Mouse (Mus musculus) embryonic facial prominence, embryonic 12.5 days (tissue): Measurements from ENCODE around the gene Epb41l2. TPM values are rescaled to one million over a fixed set of nuclear protein-coding genes. Genes with fewer than 3 reads are reported as not detected.
A peak's percentile ranks its signal among the peaks of the same experiment; 100 is the strongest.

ENCODE experiments used
- ATAC-seq: fragments of 200-750 bp; cut with Nextera tagmentation; 2 replicates; pipeline ENCODE4 v1.8.0; 2017; ENCODE audit not compliant: insufficient number of reproducible peaks, insufficient read depth, low FRiP score, low TSS enrichment
- H3K27ac ChIP-seq: fragments of 300-500 bp; sonication (generic); 2 replicates; pipeline ENCODE4 v1.5.1; 2016; ENCODE audit warnings: mild to moderate bottlenecking
- H3K27me3 ChIP-seq: fragments of 300-500 bp; sonication (generic); 2 replicates; pipeline ENCODE4 v1.6.1; 2016; ENCODE audit warnings: mild to moderate bottlenecking, moderate library complexity
- H3K36me3 ChIP-seq: fragments of 300-500 bp; sonication (generic); 2 replicates; pipeline ENCODE4 v1.6.1; 2016; ENCODE audit warnings: mild to moderate bottlenecking
- H3K4me1 ChIP-seq: fragments of 300-500 bp; sonication (generic); 2 replicates; pipeline ENCODE4 v1.6.1; 2016
- H3K4me2 ChIP-seq: fragments of 300-500 bp; sonication (generic); replicated peaks from 2 replicates; pipeline ENCODE4 v1.6.1; 2016; ENCODE audit warnings: mild to moderate bottlenecking, moderate library complexity
- H3K4me3 ChIP-seq: fragments of 300-500 bp; sonication (generic); 2 replicates; pipeline ENCODE4 v1.5.1; 2016; ENCODE audit warnings: mild to moderate bottlenecking
- H3K9ac ChIP-seq: fragments of 300-500 bp; sonication (generic); 2 replicates; pipeline ENCODE4 v1.6.1; 2016; ENCODE audit warnings: mild to moderate bottlenecking, moderate library complexity
- H3K9me3 ChIP-seq: fragments of 300-500 bp; sonication (generic); 2 replicates; pipeline ENCODE4 v1.6.1; 2016; ENCODE audit warnings: mild to moderate bottlenecking, moderate library complexity
- WGBS: fragments of 180-500 bp; shearing (Covaris S2); methylation state at CpG from one replicate; pipeline ENCODE4 v1.1.7; 2016; 5-methylcytosine and 5-hydroxymethylcytosine counted together
- polyA plus RNA-seq: library from polyadenylated mRNA; unstranded; fragments of >200 nt; fragmentation: Nextera tagmentation; extraction: Ambion mirVana; gene quantifications from 2 replicates; pipeline ENCODE4 v1.2.1, GENCODE M21; 2016

Gene Epb41l2
- polyA plus RNA-seq, 1 experiment from 2014 or later, result 96.7 TPM

DNA sequence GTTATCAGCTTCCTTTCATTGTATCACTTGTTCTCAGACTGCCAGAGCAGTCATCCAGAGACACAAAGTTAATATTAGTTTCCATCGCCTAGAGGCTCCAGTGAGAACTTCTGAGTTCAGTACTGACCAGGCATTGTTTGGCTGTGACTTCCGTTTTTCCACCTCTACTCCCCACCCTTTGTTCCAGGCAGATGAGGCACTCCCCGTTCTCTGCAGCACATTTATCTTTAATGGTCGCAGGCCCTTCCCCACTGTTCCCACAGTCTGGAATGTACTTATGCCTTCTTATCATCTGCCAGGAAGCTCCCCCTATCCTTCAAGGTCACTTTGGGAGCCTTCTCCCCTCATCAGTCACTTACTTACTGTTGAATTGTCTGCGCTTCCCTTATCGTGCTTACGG is 67.9 kb downstream of the Epb41l2 start:
- 59% methylated on average over 7 of the region's 7 CpGs for WGBS

DNA sequence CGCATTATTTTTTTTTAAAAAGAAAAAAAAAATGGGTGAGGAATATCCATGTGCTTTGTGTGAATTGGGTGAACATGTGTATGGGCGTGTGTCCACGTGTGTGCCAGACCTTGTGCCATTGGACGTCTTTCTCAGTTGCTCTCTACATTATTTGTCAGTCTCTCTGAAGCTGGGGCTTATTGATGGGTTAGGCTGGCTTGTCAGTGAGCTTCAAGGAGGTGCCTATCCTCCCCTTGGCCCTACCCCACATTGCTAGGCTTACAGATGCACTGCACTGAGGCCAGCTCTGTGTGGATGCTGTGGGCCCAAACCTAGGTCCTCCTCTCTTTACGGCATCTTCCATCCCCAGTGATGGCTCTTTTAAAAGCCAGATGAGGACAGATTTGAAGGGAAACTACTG is 69.1 kb downstream of the Epb41l2 start:
- no peak overlapping the region for H3K4me2 ChIP-seq

More for the DNA sequence above, 67.9 kb downstream of the Epb41l2 start:
- H3K27ac ChIP-seq, result no peak overlapping the region
- no peak for ATAC-seq
- H3K27me3 ChIP-seq, result no peaks in the 10 kb centered on the region
- no peak overlapping the region for H3K4me2 ChIP-seq
- peaks cover 29% of the 10 kb centered on the region for H3K4me1 ChIP-seq
- no peak overlapping the region for H3K9ac ChIP-seq
- no peak overlapping the region for H3K4me3 ChIP-seq
- H3K9me3 ChIP-seq, result no peaks in the 10 kb centered on the region
- no peaks in the 10 kb centered on the region for H3K36me3 ChIP-seq

DNA sequence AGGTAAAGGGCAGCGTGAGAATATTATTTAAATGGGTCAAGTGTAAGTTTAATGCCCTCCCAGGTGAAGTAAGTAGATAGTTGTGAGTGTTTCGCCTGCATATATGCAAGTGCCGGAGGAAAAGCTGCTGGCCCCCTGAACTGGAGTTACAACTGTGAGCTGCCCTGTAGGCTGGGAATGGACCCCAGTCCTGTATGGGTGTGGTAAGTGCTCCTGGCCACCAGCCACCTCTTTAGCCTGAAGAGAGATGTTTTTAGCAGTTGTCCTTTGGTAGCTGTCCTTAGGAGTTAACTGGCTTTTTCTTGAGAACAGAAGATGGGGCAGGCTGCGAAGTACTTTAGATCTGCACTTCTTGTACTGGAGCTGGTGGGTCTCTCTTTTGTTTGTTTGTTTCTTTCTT is 69.7 kb downstream of the Epb41l2 start:
- H3K9ac ChIP-seq, result no peak overlapping the region
- no peak overlapping the region for H3K4me3 ChIP-seq
- no peak overlapping the region for H3K4me2 ChIP-seq
- no peak for ATAC-seq
- H3K9me3 ChIP-seq, result no peaks in the 10 kb centered on the region
- no peaks in the 10 kb centered on the region for H3K27me3 ChIP-seq
- H3K27ac ChIP-seq, result no peak overlapping the region
- WGBS, result 91% methylated on average over 4 of the region's 4 CpGs
- H3K36me3 ChIP-seq, result no peaks in the 10 kb centered on the region
- H3K4me1 ChIP-seq, result peaks cover 40% of the 10 kb centered on the region

More for the DNA sequence above, 69.1 kb downstream of the Epb41l2 start:
- H3K27ac ChIP-seq, result no peak overlapping the region
- H3K27me3 ChIP-seq, result no peaks in the 10 kb centered on the region
- 91% methylated on average over 5 of the region's 5 CpGs for WGBS
- H3K9ac ChIP-seq, result no peak overlapping the region
- no peaks in the 10 kb centered on the region for H3K9me3 ChIP-seq
- no peaks in the 10 kb centered on the region for H3K36me3 ChIP-seq
- no peak for ATAC-seq
- no peak overlapping the region for H3K4me3 ChIP-seq
- H3K4me1 ChIP-seq, result peaks cover 37% of the 10 kb centered on the region

DNA sequence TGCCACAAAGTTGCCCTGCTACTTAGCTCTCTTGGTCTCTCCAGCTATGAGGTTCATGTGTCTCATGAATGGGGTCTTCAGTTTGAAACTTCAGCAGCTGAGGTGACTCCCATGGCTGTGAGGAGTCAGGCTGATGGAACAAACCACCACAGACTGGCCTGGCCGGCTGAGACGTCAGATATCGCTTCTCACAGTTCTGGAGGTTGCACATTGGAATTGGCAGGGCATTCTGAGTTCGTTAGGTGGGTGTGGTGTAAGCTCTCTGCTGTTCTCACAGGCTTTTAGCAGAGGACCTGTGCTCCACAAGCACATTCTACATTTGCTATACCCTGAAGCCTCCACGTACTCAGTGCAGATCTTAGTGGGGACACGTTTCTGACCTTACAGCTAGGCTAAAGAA is 71.3 kb downstream of the Epb41l2 start:
- Histone ChIP-seq H3K4me1 (peaks cover 44% of the 10 kb centered on the region), H3K27me3 (no peaks in the 10 kb centered on the region), H3K9me3 (no peaks in the 10 kb centered on the region), H3K9ac (no peak overlapping the region), H3K4me3 (no peak overlapping the region), H3K36me3 (no peaks in the 10 kb centered on the region), H3K27ac (0 out of 2 replicates have a peak overlapping the region, but pooled peaks have one; percentile 46), H3K4me2 (no peak overlapping the region)
- WGBS, result 27% methylated on average over 6 of the region's 6 CpGs
- ATAC-seq, result no peak

DNA sequence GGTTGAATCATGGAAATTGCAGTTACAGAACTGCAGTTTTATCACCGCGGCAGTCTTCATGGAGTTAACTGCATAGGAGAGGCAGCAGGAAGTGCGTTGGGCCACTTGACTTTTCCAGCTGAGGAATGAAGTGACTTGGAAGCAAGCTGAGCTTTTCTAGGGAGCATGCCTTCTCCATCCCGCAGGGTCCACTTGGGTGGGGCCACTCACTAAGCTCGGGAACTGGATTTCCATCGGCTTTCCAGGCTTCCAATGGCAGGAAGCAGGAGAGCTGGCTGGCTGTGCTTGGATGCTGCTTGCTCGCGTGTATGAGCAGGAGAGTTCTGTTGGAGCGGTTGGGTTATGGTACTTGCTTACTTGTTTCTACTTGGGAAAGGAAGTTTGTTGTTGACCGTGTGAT is 72.8 kb downstream of the Epb41l2 start:
- no peak overlapping the region for H3K9ac ChIP-seq
- H3K4me3 ChIP-seq, result no peak overlapping the region
- ATAC-seq, result no peak
- 58% methylated on average over 10 of the region's 10 CpGs for WGBS
- H3K36me3 ChIP-seq, result no peaks in the 10 kb centered on the region
- no peaks in the 10 kb centered on the region for H3K9me3 ChIP-seq
- H3K4me1 ChIP-seq, result peaks cover 45% of the 10 kb centered on the region
- H3K4me2 ChIP-seq, result no peak overlapping the region
- H3K27ac ChIP-seq, result 0 out of 2 replicates have a peak overlapping the region, but pooled peaks have one; percentile 41
- no peaks in the 10 kb centered on the region for H3K27me3 ChIP-seq

DNA sequence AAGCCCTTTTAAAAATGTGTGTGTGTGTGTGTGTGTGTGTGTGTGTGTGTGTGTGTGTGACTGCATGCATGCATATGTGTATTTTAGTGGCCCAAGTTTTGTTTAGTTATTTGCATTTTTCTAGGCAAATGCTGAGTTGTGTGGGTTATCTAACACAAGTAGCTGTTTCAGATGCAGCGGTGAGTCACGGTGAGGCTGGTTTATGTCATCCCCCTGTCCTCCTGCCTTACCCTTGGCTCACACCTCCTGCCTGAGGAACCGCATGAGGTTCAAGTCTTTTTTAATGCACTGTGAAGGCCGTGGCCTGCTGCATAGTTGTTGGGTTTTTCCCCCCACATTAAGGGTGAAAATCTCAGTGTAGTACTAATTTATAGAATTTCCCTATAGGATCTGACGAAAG is 73.3 kb downstream of the Epb41l2 start:
- no peak overlapping the region for H3K9ac ChIP-seq
- no peaks in the 10 kb centered on the region for H3K36me3 ChIP-seq
- H3K9me3 ChIP-seq, result no peaks in the 10 kb centered on the region
- 63% methylated on average over 5 of the region's 5 CpGs for WGBS
- H3K4me1 ChIP-seq, result peaks cover 49% of the 10 kb centered on the region
- no peak for ATAC-seq
- no peak overlapping the region for H3K4me3 ChIP-seq
- peak overlapping the region; percentile 50; the same call in 1 of the 2 replicates for H3K27ac ChIP-seq
- no peaks in the 10 kb centered on the region for H3K27me3 ChIP-seq
- H3K4me2 ChIP-seq, result no peak overlapping the region

DNA sequence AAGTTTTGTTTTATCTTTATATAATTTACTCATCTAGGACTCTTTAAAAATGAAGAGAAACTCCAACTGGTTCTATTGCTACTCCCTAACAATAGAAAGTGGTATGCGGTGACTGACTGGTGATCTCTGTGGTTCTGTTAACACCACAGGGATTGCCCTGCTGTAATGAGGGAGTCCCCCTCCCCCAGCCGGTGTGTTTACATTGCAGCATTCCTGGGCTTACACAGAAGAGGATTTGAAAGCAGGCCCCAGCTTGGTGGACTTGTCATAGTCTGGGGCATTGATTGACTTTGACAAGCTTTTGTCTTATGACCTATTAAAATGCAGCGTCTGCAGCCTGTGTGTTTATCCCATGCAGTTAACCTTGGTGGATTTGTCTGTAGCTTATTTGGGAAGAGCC is 73.9 kb downstream of the Epb41l2 start:
- Histone ChIP-seq H3K9ac (no peak overlapping the region), H3K4me3 (no peak overlapping the region), H3K4me2 (no peak overlapping the region), H3K4me1 (peaks cover 50% of the 10 kb centered on the region), H3K9me3 (no peaks in the 10 kb centered on the region), H3K27ac (no peak overlapping the region), H3K27me3 (no peaks in the 10 kb centered on the region), H3K36me3 (no peaks in the 10 kb centered on the region)
- peak; percentile 60; the same call in 1 of the 2 replicates for ATAC-seq
- 18% methylated on average over 3 of the region's 3 CpGs for WGBS

DNA sequence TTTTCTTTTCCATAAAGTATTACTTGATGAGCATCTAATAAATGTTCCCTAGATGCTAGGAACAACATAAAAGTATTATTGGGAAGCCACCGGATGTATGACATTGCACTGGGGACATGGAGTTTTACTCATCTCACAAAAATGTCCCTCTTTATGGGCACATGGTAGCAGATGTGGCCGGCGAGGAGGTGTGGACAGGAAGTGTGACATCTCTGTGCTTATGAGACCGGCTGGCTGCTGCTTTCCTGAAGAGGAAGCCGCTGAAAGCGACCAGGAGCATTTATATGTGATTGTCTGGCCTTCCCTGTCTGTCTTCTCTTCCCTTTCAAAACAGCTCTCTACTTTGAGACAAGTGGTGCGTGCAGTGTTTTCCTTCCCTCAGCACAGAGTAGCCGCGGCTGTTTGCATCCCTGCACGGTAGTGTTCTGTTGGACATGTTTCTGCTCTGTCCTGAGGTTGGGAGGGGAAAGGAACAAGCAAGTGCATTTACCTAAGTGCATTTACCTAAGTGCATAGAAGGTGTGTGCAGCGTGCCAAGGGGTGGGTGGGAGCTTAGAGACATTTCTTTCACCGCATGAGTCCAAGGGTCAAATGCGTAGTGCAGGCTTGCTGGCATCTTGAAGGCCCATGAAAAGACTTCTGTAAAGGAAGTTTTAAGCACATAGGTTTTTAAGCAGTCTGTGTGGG is 74.9 kb downstream of the Epb41l2 start:
- Histone ChIP-seq H3K4me2 (no peak overlapping the region), H3K4me3 (no peak overlapping the region), H3K36me3 (no peaks in the 10 kb centered on the region), H3K27ac (peak overlapping the region; percentile 60; the same call in 1 of the 2 replicates), H3K9ac (no peak overlapping the region), H3K27me3 (no peaks in the 10 kb centered on the region), H3K9me3 (no peaks in the 10 kb centered on the region), H3K4me1 (peaks cover 47% of the 10 kb centered on the region)
- no peak for ATAC-seq
- 58% methylated on average over 13 of the region's 13 CpGs for WGBS

DNA sequence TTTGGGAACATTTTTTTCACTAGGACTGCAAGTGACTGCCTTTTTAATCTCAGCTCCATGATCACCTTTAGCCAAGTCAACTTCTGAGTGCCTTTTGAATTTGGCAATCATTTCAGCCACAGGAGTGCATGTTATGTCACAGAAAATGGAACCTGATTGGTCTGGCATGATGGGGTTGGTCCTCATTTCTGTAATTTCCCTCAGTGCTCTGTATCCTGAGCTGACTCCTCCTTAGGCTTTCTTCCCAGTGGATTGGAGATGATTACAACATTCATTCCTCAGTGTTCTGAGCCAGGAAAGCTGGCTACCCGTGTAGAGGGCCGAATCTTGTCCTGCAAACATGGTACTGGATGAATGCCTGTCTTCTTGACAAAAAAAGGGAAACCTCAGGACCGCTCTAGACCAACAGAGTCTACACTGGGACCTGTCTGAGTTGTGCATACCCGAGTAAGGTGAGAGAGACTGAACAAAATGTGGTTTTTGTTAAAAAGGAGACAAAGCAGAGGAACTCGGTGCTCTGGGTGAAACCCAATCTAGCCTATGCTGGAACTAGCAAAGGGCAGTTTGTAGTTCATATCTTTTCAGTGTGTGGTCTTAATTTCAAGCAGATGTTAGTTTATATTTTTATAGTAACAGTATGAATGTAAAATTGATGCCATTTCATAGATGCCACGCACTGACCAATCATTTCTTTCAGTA is 77.3 kb downstream of the Epb41l2 start:
- H3K27me3 ChIP-seq, result no peaks in the 10 kb centered on the region
- WGBS, result 31% methylated on average over 6 of the region's 6 CpGs
- 0 out of 2 replicates have a peak, but pooled peaks cover 3% of the 10 kb centered on the region for H3K36me3 ChIP-seq
- no peak for ATAC-seq
- H3K9ac ChIP-seq, result no peak overlapping the region
- no peaks in the 10 kb centered on the region for H3K9me3 ChIP-seq
- H3K27ac ChIP-seq, result peak overlapping the region; percentile 89
- H3K4me2 ChIP-seq, result no peak overlapping the region
- peaks cover 41% of the 10 kb centered on the region for H3K4me1 ChIP-seq
- no peak overlapping the region for H3K4me3 ChIP-seq

DNA sequence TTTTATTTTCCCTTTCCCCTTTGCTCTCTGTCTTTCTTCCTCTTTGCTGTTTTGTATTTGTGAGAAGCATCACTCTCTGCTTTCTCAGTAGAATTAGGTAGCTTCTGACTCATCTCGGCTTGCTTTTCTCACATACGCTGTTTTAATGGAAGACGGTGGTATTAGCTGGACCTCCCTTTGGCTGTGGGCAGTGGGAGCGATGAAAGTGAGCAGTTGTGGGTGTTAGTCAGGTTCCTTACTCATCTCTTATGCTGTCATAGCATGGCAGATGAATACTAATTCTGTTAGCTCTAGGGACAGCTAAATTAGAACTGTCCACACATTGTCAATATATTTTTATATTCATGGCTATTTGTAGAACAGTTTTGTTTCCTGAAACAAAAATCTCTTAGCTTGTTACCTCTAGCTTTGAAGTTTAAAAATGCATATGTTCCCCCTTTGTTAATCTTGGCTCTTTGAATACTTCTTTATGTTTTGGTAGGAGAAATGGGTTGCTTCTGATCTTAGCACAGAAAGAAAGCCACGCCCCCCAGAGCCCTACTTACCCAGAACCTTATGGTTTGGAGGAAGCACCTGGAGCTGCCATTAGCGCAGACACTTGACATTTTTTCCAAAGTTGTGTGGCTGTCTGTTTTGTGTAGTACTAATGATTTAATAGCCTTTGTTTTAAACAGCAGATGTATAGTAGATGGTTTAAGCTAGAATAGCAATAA is 78.1 kb downstream of the Epb41l2 start:
- H3K4me3 ChIP-seq, result no peak overlapping the region
- no peak overlapping the region for H3K4me2 ChIP-seq
- no peaks in the 10 kb centered on the region for H3K27me3 ChIP-seq
- no peaks in the 10 kb centered on the region for H3K9me3 ChIP-seq
- 83% methylated on average over 6 of the region's 6 CpGs for WGBS
- H3K9ac ChIP-seq, result no peak overlapping the region
- ATAC-seq, result no peak
- H3K27ac ChIP-seq, result peak overlapping the region; percentile 71
- peaks cover 33% of the 10 kb centered on the region for H3K4me1 ChIP-seq
- 0 out of 2 replicates have a peak, but pooled peaks cover 3% of the 10 kb centered on the region for H3K36me3 ChIP-seq

DNA sequence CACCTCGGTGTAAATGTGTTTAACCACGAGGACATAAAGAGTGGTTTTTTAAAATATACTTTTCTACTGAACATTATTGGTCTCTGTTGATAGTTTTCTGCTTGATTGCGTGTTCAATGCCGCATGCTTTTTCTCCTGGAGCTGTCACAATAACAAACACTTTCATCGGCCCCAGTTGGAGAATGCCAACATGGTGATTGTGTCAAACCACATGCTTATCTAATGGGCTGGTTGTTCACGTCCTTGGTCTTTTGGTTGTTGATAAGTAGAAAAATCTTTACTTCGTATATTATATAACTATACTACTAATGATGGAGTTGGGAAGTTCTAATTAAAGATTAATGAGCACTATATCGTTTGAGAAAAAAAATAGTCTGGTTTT is 78.7 kb downstream of the Epb41l2 start:
- Histone ChIP-seq H3K4me1 (peaks cover 28% of the 10 kb centered on the region), H3K9me3 (no peaks in the 10 kb centered on the region), H3K4me2 (no peak overlapping the region), H3K36me3 (0 out of 2 replicates have a peak, but pooled peaks cover 3% of the 10 kb centered on the region), H3K27me3 (no peaks in the 10 kb centered on the region), H3K4me3 (no peak overlapping the region), H3K27ac (no peak overlapping the region), H3K9ac (no peak overlapping the region)
- no peak for ATAC-seq
- 83% methylated on average over 8 of the region's 8 CpGs for WGBS
